Mouse (Mus musculus): ENCODE measurements around the gene Alppl2. TPM values are rescaled to one million over a fixed set of nuclear protein-coding genes. Genes with fewer than 3 reads are reported as not detected.

Alppl2 gene
- polyA plus RNA-seq, 1 experiment from 2014 or later, result not detected

GRCm38 (mm10) chr1:87098358-87098975 lies 8.7 kb upstream of the Alppl2 start:
- peak overlapping the region; percentile 20; the same call in 1 of the 2 replicates for H3K4me3 ChIP-seq
- no peaks in the 10 kb centered on the region for H3K36me3 ChIP-seq
- H3K27me3 ChIP-seq (replicated peaks), result peaks cover 35% of the 10 kb centered on the region
- no peaks in the 10 kb centered on the region for H3K9me3 ChIP-seq
- ATAC-seq (ENCODE audit: extremely low read depth, insufficient number of reproducible peaks, low FRiP score, low TSS enrichment), result no peak
- peaks cover 5% of the 10 kb centered on the region; the same call in 1 of the 2 replicates for H3K4me1 ChIP-seq
- 0 out of 2 replicates have a peak overlapping the region, but pooled peaks have one; percentile 21 for H3K9ac ChIP-seq
- WGBS, result 18% methylated on average over 30 of the region's 30 CpGs
- H3K27ac ChIP-seq (replicated peaks), result no peak overlapping the region
- H3K4me2 ChIP-seq, result peak overlapping the region; percentile 49

GRCm38 (mm10) chr1:87095642-87096041 lies 5.9 kb upstream of the Alppl2 start:
- Histone ChIP-seq H3K4me2 (no peak overlapping the region), H3K9me3 (no peaks in the 10 kb centered on the region), H3K9ac (no peak overlapping the region), H3K4me1 (peaks cover 5% of the 10 kb centered on the region; the same call in 1 of the 2 replicates), H3K4me3 (no peak overlapping the region), H3K27ac (replicated peaks) (no peak overlapping the region), H3K36me3 (no peaks in the 10 kb centered on the region), H3K27me3 (replicated peaks) (peaks cover 35% of the 10 kb centered on the region)
- ATAC-seq (ENCODE audit: extremely low read depth, insufficient number of reproducible peaks, low FRiP score, low TSS enrichment), result no peak
- whole genome bisulfite sequencing, result 77% methylated on average over 8 of the region's 8 CpGs

DNA sequence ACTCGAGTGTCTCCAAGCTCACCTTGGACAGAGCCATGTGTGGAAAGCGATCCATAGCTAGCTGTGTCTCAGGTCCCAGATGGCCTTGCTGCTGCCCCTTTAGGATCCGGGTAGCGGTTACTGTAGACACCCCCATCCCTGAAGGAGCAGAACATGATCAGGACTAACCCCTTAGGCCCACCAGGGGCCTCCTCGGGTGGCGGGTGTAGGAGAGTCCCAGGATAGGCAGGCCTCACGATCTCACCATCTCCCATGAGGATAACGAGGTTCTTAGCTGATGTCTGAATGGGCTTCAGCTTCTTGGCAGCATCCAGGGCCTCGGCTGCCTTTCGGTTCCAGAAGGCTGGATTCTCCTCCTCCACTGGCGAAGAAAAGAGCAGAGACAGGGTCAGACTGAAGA lies 477 bp downstream of the Alppl2 start:
- no peak overlapping the region for H3K4me3 ChIP-seq
- H3K4me2 ChIP-seq, result no peak overlapping the region
- no peaks in the 10 kb centered on the region for H3K9me3 ChIP-seq
- H3K36me3 ChIP-seq, result no peaks in the 10 kb centered on the region
- H3K27ac ChIP-seq (replicated peaks), result no peak overlapping the region
- H3K27me3 ChIP-seq (replicated peaks), result peaks cover 7% of the 10 kb centered on the region; the same call in 1 of the 2 replicates
- H3K9ac ChIP-seq, result no peak overlapping the region
- 81% methylated on average over 11 of the region's 11 CpGs for WGBS
- no peak for ATAC-seq (ENCODE audit: extremely low read depth, insufficient number of reproducible peaks, low FRiP score, low TSS enrichment)
- H3K4me1 ChIP-seq, result no peaks in the 10 kb centered on the region

GRCm38 (mm10) chr1:87086964-87087363 lies 2.8 kb downstream of the Alppl2 start:
- Histone ChIP-seq H3K4me3 (no peak overlapping the region), H3K4me2 (no peak overlapping the region), H3K27ac (replicated peaks) (no peak overlapping the region), H3K4me1 (no peaks in the 10 kb centered on the region), H3K27me3 (replicated peaks) (peaks cover 7% of the 10 kb centered on the region; the same call in 1 of the 2 replicates), H3K36me3 (no peaks in the 10 kb centered on the region), H3K9me3 (no peaks in the 10 kb centered on the region), H3K9ac (no peak overlapping the region)
- no peak for ATAC-seq (ENCODE audit: extremely low read depth, insufficient number of reproducible peaks, low FRiP score, low TSS enrichment)
- 62% methylated on average over 17 of the region's 17 CpGs for whole genome bisulfite sequencing

DNA sequence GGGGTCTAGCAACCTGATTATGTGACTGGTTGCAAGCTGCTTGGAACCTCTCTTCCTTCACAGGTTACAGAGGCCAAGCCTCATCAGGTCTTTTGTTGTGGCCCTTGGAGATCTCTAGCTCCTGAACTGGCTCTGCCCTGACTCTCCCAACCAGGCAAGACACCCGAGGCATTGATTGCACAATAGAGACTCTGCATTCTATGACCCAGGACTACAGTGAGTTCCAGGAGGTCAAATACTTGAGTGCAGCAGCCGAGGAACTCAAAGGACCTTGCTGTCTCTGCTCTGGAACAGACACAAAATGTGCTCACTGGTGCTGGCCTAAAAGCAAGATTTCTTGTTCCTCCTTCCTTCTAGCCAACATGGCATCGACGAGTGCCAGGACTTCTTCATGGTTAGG lies 3.5 kb downstream of the Alppl2 start:
- ATAC-seq (ENCODE audit: extremely low read depth, insufficient number of reproducible peaks, low FRiP score, low TSS enrichment), result no peak
- Histone ChIP-seq H3K9ac (no peak overlapping the region), H3K36me3 (no peaks in the 10 kb centered on the region), H3K9me3 (no peaks in the 10 kb centered on the region), H3K27ac (replicated peaks) (no peak overlapping the region), H3K4me2 (no peak overlapping the region), H3K4me3 (no peak overlapping the region), H3K27me3 (replicated peaks) (peaks cover 7% of the 10 kb centered on the region; the same call in 1 of the 2 replicates), H3K4me1 (no peaks in the 10 kb centered on the region)
- 68% methylated on average over 4 of the region's 4 CpGs for WGBS

DNA sequence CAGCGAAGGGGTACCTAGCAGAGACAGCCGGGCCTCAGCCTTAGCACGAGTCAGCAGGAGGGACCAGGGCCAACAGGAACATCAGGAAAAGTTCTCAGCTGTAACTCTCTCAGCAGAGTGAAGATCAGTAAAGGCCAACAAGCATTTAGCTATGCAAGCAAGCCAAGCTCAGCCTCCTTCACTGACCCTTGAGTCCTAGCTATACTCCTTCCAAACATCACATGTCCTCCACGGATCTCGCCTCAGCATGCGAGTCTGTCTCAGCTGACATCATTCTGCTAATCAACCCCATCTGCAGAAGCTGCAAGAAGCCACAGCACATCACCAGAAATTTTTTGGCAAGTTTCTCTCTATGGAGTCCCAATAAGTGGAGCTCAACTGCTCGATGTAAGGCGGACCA lies 16.0 kb downstream of the Alppl2 start:
- Histone ChIP-seq H3K27me3 (replicated peaks) (no peaks in the 10 kb centered on the region), H3K27ac (replicated peaks) (no peak overlapping the region), H3K4me1 (no peaks in the 10 kb centered on the region), H3K36me3 (no peaks in the 10 kb centered on the region), H3K9ac (no peak overlapping the region), H3K4me2 (no peak overlapping the region), H3K9me3 (no peaks in the 10 kb centered on the region), H3K4me3 (no peak overlapping the region)
- WGBS, result 78% methylated on average over 8 of the region's 8 CpGs
- ATAC-seq (ENCODE audit: extremely low read depth, insufficient number of reproducible peaks, low FRiP score, low TSS enrichment), result no peak

- Histone ChIP-seq H3K9ac (no peak overlapping the region), H3K27me3 (replicated peaks) (no peaks in the 10 kb centered on the region), H3K27ac (replicated peaks) (no peak overlapping the region), H3K9me3 (no peaks in the 10 kb centered on the region), H3K4me3 (no peak overlapping the region), H3K36me3 (no peaks in the 10 kb centered on the region), H3K4me2 (no peak overlapping the region), H3K4me1 (peaks cover 4% of the 10 kb centered on the region; the same call in 1 of the 2 replicates)
- 37% methylated on average over 16 of the region's 16 CpGs for WGBS
- no peak for ATAC-seq (ENCODE audit: extremely low read depth, insufficient number of reproducible peaks, low FRiP score, low TSS enrichment)
Observed at GRCm38 (mm10) chr1:87070720-87071119, 19.0 kb downstream of the Alppl2 start.

DNA sequence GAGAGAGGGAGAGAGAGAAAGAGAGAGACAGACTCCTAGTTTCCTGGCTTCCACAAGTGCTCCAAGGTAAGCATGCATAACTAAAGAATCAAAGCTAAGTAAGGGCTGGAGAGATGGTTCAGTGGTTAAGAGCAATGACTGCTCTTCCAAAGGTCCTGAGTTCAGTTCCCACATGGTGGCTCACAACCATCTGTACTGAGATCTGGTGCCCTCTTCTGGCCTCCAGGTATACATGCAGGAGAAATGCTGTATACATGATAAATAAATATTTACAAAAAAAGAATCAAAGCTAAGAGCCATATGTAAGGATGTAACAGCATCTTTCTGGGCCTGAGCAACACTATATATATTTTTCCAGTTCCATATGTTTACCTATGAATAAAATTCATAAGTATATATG lies 28.8 kb downstream of the Alppl2 start:
- ATAC-seq (ENCODE audit: extremely low read depth, insufficient number of reproducible peaks, low FRiP score, low TSS enrichment), result no peak
- H3K4me3 ChIP-seq, result no peak overlapping the region
- no peaks in the 10 kb centered on the region for H3K4me1 ChIP-seq
- no peak overlapping the region for H3K4me2 ChIP-seq
- no peak overlapping the region for H3K27ac ChIP-seq (replicated peaks)
- no peaks in the 10 kb centered on the region for H3K9me3 ChIP-seq
- no peaks in the 10 kb centered on the region for H3K27me3 ChIP-seq (replicated peaks)
- no peak overlapping the region for H3K9ac ChIP-seq
- H3K36me3 ChIP-seq, result no peaks in the 10 kb centered on the region

GRCm38 (mm10) chr1:87059042-87059665 lies 30.6 kb downstream of the Alppl2 start:
- Histone ChIP-seq H3K9me3 (no peaks in the 10 kb centered on the region), H3K4me2 (no peak overlapping the region), H3K9ac (no peak overlapping the region), H3K27me3 (replicated peaks) (no peaks in the 10 kb centered on the region), H3K4me1 (no peaks in the 10 kb centered on the region), H3K27ac (replicated peaks) (no peak overlapping the region), H3K36me3 (no peaks in the 10 kb centered on the region), H3K4me3 (no peak overlapping the region)
- 70% methylated on average over 8 of the region's 8 CpGs for WGBS
- no peak for ATAC-seq (ENCODE audit: extremely low read depth, insufficient number of reproducible peaks, low FRiP score, low TSS enrichment)

DNA sequence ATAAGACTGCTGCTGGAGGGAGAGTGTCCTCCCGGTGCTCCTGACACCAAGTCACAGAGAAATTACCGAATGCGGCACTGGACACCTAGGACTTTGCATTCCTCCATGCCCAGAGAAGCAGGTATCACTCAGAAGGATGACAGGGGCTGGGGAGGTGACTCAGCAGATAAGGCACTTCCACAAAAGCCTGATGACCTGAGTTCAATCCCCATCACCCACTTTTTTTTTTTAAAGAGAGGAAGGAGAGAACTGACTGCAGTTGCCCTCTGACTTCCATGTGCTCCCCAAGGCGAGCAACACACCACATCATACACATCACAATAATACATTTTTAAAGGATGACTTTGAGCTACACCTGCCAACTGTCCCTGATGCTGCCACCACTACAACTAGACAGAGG lies 32.7 kb downstream of the Alppl2 start:
- H3K27ac ChIP-seq (replicated peaks), result no peak overlapping the region
- no peaks in the 10 kb centered on the region for H3K9me3 ChIP-seq
- ATAC-seq (ENCODE audit: extremely low read depth, insufficient number of reproducible peaks, low FRiP score, low TSS enrichment), result no peak
- no peak overlapping the region for H3K4me3 ChIP-seq
- 63% methylated on average over 4 of the region's 4 CpGs for WGBS
- no peaks in the 10 kb centered on the region for H3K36me3 ChIP-seq
- H3K27me3 ChIP-seq (replicated peaks), result no peaks in the 10 kb centered on the region
- no peak overlapping the region for H3K4me2 ChIP-seq
- H3K9ac ChIP-seq, result no peak overlapping the region
- peaks cover 3% of the 10 kb centered on the region; the same call in 1 of the 2 replicates for H3K4me1 ChIP-seq

DNA sequence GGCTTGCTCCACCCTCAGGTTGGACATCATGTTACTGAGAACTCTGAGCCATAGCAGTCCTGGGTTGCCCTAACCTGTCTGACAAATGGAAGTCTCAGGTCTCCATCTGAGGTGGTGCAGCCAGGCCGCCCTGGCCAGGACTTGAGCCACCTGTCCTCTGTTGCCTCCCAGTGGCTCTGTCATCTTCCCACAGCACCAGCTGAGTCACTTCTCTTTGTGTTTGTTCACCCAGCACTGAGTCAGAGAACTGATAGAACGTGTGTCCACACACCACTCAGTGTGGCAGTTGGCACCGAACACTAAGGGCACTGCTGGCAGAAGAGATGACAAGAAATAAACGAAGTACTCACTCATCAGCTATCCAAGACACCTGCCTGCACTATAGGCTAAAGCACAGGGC lies 38.4 kb downstream of the Alppl2 start:
- H3K27me3 ChIP-seq (replicated peaks), result no peaks in the 10 kb centered on the region
- 75% methylated on average over 4 of the region's 4 CpGs for WGBS

GRCm38 (mm10) chr1:87050700-87051099 lies 39.0 kb downstream of the Alppl2 start:
- WGBS, result 69% methylated on average over 1 of the region's 1 CpGs

More for the DNA sequence above, 38.4 kb downstream of the Alppl2 start:
- no peak overlapping the region for H3K4me3 ChIP-seq
- no peak overlapping the region for H3K4me2 ChIP-seq
- peaks cover 10% of the 10 kb centered on the region for H3K36me3 ChIP-seq
- ATAC-seq (ENCODE audit: extremely low read depth, insufficient number of reproducible peaks, low FRiP score, low TSS enrichment), result no peak
- no peak overlapping the region for H3K27ac ChIP-seq (replicated peaks)
- no peak overlapping the region for H3K9ac ChIP-seq
- H3K9me3 ChIP-seq, result no peaks in the 10 kb centered on the region
- peaks cover 3% of the 10 kb centered on the region; the same call in 1 of the 2 replicates for H3K4me1 ChIP-seq

More at GRCm38 (mm10) chr1:87050700-87051099, 39.0 kb downstream of the Alppl2 start:
- Histone ChIP-seq H3K9ac (no peak overlapping the region), H3K4me2 (no peak overlapping the region), H3K4me3 (no peak overlapping the region), H3K4me1 (peaks cover 3% of the 10 kb centered on the region; the same call in 1 of the 2 replicates), H3K9me3 (no peaks in the 10 kb centered on the region), H3K27ac (replicated peaks) (no peak overlapping the region), H3K27me3 (replicated peaks) (no peaks in the 10 kb centered on the region), H3K36me3 (peaks cover 12% of the 10 kb centered on the region)
- ATAC-seq (ENCODE audit: extremely low read depth, insufficient number of reproducible peaks, low FRiP score, low TSS enrichment), result no peak
